Mouse (Mus musculus) liver, postnatal 0 days (tissue): Measurements from ENCODE around the gene Prdx1.

Source experiments
- CTCF ChIP-seq: sonication (generic); IDR thresholded peaks from 2 replicates; pipeline ENCODE4 v1.5.1; 2016; ENCODE audit warnings: antibody characterized with exemption, low read depth
- EP300 ChIP-seq: IDR thresholded peaks from 2 replicates; pipeline ENCODE4 v1.6.1; 2016; ENCODE audit warnings: antibody characterized with exemption, low read depth, mild to moderate bottlenecking

GRCm38 (mm10) chr4:116738972-116739751, 53.8 kb downstream of the Prdx1 start:
- no peak for TF ChIP-seq CTCF
- TF ChIP-seq EP300: no peak
